Mouse (Mus musculus): ENCODE results near the gene Tpcn2. TPM values are rescaled to one million over a fixed set of nuclear protein-coding genes. Genes with fewer than 3 reads are reported as not detected.

Tpcn2 gene
- polyA plus RNA-seq, 1 experiment from 2014 or later = 2.3 TPM

- DNase-seq = no peak
- H3K36me3 ChIP-seq (replicated peaks; ENCODE audit: insufficient read depth, low read length) = no peaks in the 10 kb centered on the region
- H3K27ac ChIP-seq (ENCODE audit: low read depth) = no peak within 1 kb of the TSS
- TF ChIP-seq CTCF (IDR thresholded peaks at IDR 0.05; ENCODE audit: low read depth) (0 out of 2 replicates have a peak, but pooled peaks have one; percentile 19), EP300 (IDR thresholded peaks at IDR 0.05; ENCODE audit: low read depth) (no peak)
- H3K27me3 ChIP-seq (ENCODE audit: insufficient read depth, low read length) = no peaks in the 10 kb centered on the region
- ATAC-seq = no peak
- WGBS (ENCODE audit: insufficient replicate concordance) = 42% methylated on average over 12 of the region's 13 CpGs
- H3K9ac ChIP-seq (replicated peaks) = no peak within 1 kb of the TSS
- H3K9me3 ChIP-seq (ENCODE audit: low read length) = no peaks in the 10 kb centered on the region
- H3K4me2 ChIP-seq (ENCODE audit: low read depth, low read length) = no peak within 1 kb of the TSS
- no peak within 1 kb of the TSS for H3K4me3 ChIP-seq (ENCODE audit: low read depth, low read length)
- H3K4me1 ChIP-seq (ENCODE audit: insufficient read depth) = peaks cover 4% of the 10 kb centered on the region; the same call in 1 of the 2 replicates
These were observed 16.7 kb upstream of the Tpcn2 start, which contains the start of gene Mrgprf for GRCm38 (mm10) chr7:145300321-145301007. Gene Mrgprf, plus strand, starts transcription at chr7:145300828.

- DNase-seq = no peak
- H3K27ac ChIP-seq (ENCODE audit: low read depth) = no peak overlapping the region
These were observed 15.9 kb upstream of the Tpcn2 start for GRCm38 (mm10) chr7:145299562-145300320.

GRCm38 (mm10) chr7:145298666-145299490 is 15.1 kb upstream of the Tpcn2 start:
- Histone ChIP-seq H3K36me3 (replicated peaks; ENCODE audit: insufficient read depth, low read length) (no peaks in the 10 kb centered on the region), H3K4me3 (ENCODE audit: low read depth, low read length) (no peak overlapping the region), H3K4me1 (ENCODE audit: insufficient read depth) (peaks cover 4% of the 10 kb centered on the region; the same call in 1 of the 2 replicates), H3K27me3 (ENCODE audit: insufficient read depth, low read length) (no peaks in the 10 kb centered on the region), H3K4me2 (ENCODE audit: low read depth, low read length) (no peak overlapping the region), H3K9me3 (ENCODE audit: low read length) (no peaks in the 10 kb centered on the region), H3K9ac (replicated peaks) (no peak overlapping the region), H3K27ac (ENCODE audit: low read depth) (no peak overlapping the region)
- ATAC-seq (no peak), DNase-seq (no peak)
- 42% methylated on average over 3 of the region's 3 CpGs for WGBS (ENCODE audit: insufficient replicate concordance)
- TF ChIP-seq CTCF (IDR thresholded peaks at IDR 0.05; ENCODE audit: low read depth) = peak; percentile 19; the same call in 1 of the 2 replicates
- TF ChIP-seq EP300 (IDR thresholded peaks at IDR 0.05; ENCODE audit: low read depth) = no peak

More at GRCm38 (mm10) chr7:145299562-145300320, 15.9 kb upstream of the Tpcn2 start:
- 52% methylated on average over 7 of the region's 7 CpGs for WGBS (ENCODE audit: insufficient replicate concordance)
- H3K9me3 ChIP-seq (ENCODE audit: low read length) = no peaks in the 10 kb centered on the region
- H3K9ac ChIP-seq (replicated peaks) = no peak overlapping the region
- H3K4me1 ChIP-seq (ENCODE audit: insufficient read depth) = peaks cover 4% of the 10 kb centered on the region; the same call in 1 of the 2 replicates
- TF ChIP-seq CTCF (IDR thresholded peaks at IDR 0.05; ENCODE audit: low read depth) (no peak), EP300 (IDR thresholded peaks at IDR 0.05; ENCODE audit: low read depth) (no peak)
- no peaks in the 10 kb centered on the region for H3K27me3 ChIP-seq (ENCODE audit: insufficient read depth, low read length)
- ATAC-seq = no peak
- H3K4me3 ChIP-seq (ENCODE audit: low read depth, low read length) = no peak overlapping the region
- H3K4me2 ChIP-seq (ENCODE audit: low read depth, low read length) = no peak overlapping the region
- H3K36me3 ChIP-seq (replicated peaks; ENCODE audit: insufficient read depth, low read length) = no peaks in the 10 kb centered on the region

- WGBS (ENCODE audit: insufficient replicate concordance) = 34% methylated on average over 6 of the region's 6 CpGs
- Histone ChIP-seq H3K36me3 (replicated peaks; ENCODE audit: insufficient read depth, low read length) (no peaks in the 10 kb centered on the region), H3K27me3 (ENCODE audit: insufficient read depth, low read length) (no peaks in the 10 kb centered on the region), H3K9ac (replicated peaks) (no peak overlapping the region), H3K4me2 (ENCODE audit: low read depth, low read length) (no peak overlapping the region), H3K27ac (ENCODE audit: low read depth) (no peak overlapping the region), H3K9me3 (ENCODE audit: low read length) (no peaks in the 10 kb centered on the region), H3K4me1 (ENCODE audit: insufficient read depth) (no peaks in the 10 kb centered on the region), H3K4me3 (ENCODE audit: low read depth, low read length) (no peak overlapping the region)
- no peak for ATAC-seq
- TF ChIP-seq CTCF (IDR thresholded peaks at IDR 0.05; ENCODE audit: low read depth) = peak; percentile 54
- no peak for TF ChIP-seq EP300 (IDR thresholded peaks at IDR 0.05; ENCODE audit: low read depth)
- no peak for DNase-seq
These were observed 10.0 kb upstream of the Tpcn2 start for GRCm38 (mm10) chr7:145293859-145294258.

- DNase-seq (no peak), ATAC-seq (no peak)
- Histone ChIP-seq H3K27ac (ENCODE audit: low read depth) (no peak overlapping the region), H3K4me3 (ENCODE audit: low read depth, low read length) (no peak overlapping the region), H3K4me1 (ENCODE audit: insufficient read depth) (no peaks in the 10 kb centered on the region), H3K36me3 (replicated peaks; ENCODE audit: insufficient read depth, low read length) (no peaks in the 10 kb centered on the region), H3K9me3 (ENCODE audit: low read length) (no peaks in the 10 kb centered on the region), H3K27me3 (ENCODE audit: insufficient read depth, low read length) (no peaks in the 10 kb centered on the region), H3K9ac (replicated peaks) (no peak overlapping the region), H3K4me2 (ENCODE audit: low read depth, low read length) (no peak overlapping the region)
- TF ChIP-seq CTCF (IDR thresholded peaks at IDR 0.05; ENCODE audit: low read depth) (no peak), EP300 (IDR thresholded peaks at IDR 0.05; ENCODE audit: low read depth) (no peak)
- whole genome bisulfite sequencing (ENCODE audit: insufficient replicate concordance) = 69% methylated on average over 2 of the region's 2 CpGs
These were observed 8.9 kb upstream of the Tpcn2 start for GRCm38 (mm10) chr7:145292726-145293125.

Measured in liver, postnatal 0 days (tissue).